Mouse (Mus musculus): ENCODE measurements around the gene Ywhab.

DNA sequence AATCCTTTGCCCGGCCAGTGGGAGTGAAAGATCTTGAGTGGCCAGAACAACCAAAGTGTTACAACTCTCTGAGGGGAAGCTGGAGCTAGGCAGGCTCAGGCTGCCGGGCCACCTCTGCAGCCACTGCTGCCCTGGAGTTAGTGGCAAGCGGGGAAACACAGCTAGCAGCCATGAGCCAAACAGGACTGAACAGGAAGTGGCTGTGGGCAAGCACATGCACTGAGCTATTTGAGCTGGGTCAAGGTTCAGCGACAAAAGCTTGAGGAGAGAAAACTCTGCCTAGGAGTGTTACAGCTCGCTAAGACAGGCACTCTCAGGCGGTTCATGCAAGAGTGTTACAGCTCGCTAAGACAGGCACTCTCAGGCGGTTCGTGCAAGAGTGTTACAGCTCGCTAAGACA is 12.2 kb downstream of the Ywhab start:
- TF ChIP-seq POLR2A (IDR thresholded peaks at IDR 0.05; ENCODE audit: low read depth, low read length) (no peak), CTCF (IDR thresholded peaks at IDR 0.05; ENCODE audit: extremely low read depth, insufficient read depth, insufficient read length, insufficient replicate concordance) (no peak)
